Mouse (Mus musculus): Measurements from ENCODE around the gene Tbca.

Tbca gene

GRCm38 (mm10) chr13:94881201-94881600 is 92.5 kb downstream of the Tbca start:
- DNase-seq = peak; percentile 19

GRCm38 (mm10) chr13:94882221-94882620 is 93.5 kb downstream of the Tbca start:
- no peak for DNase-seq

GRCm38 (mm10) chr13:94882711-94883145 is 94.0 kb downstream of the Tbca start:
- peak; percentile 29 for DNase-seq

GRCm38 (mm10) chr13:94883163-94883965 is 94.7 kb downstream of the Tbca start:
- DNase-seq = peak; percentile 72

- peak; percentile 62 for DNase-seq
Observed at GRCm38 (mm10) chr13:94883966-94884960, 95.6 kb downstream of the Tbca start.

GRCm38 (mm10) chr13:94885291-94886235 is 96.9 kb downstream of the Tbca start:
- DNase-seq = peak; percentile 57

Data from embryo, embryonic 11 days (tissue).